Mouse (Mus musculus): ENCODE data around the gene Rapgef6. TPM values are rescaled to one million over a fixed set of nuclear protein-coding genes. Genes with fewer than 3 reads are reported as not detected.

The Rapgef6 gene
- polyA plus RNA-seq, 1 experiment from 2014 or later, result 34.7 TPM

GRCm38 (mm10) chr11:54648573-54648972, 125.9 kb downstream of the Rapgef6 start:
- no peak for ATAC-seq (replicated peaks; ENCODE audit: low FRiP score)
- H3K36me3 ChIP-seq, result peaks cover 18% of the 10 kb centered on the region
- no peaks in the 10 kb centered on the region for H3K4me1 ChIP-seq
- no peaks in the 10 kb centered on the region for H3K9me3 ChIP-seq (replicated peaks)
- no peak overlapping the region for H3K9ac ChIP-seq
- no peak overlapping the region for H3K4me3 ChIP-seq (replicated peaks)
- no peak overlapping the region for H3K27ac ChIP-seq
- H3K27me3 ChIP-seq, result no peaks in the 10 kb centered on the region
- H3K4me2 ChIP-seq, result no peak overlapping the region

- 85% methylated on average over 2 of the region's 2 CpGs for WGBS
Observed at GRCm38 (mm10) chr11:54655420-54655819, 132.8 kb downstream of the Rapgef6 start.

GRCm38 (mm10) chr11:54673575-54674298, 151.1 kb downstream of the Rapgef6 start:
- 62% methylated on average over 8 of the region's 8 CpGs for WGBS
- no peak for ATAC-seq (replicated peaks; ENCODE audit: low FRiP score)
- Histone ChIP-seq H3K36me3 (peaks cover 28% of the 10 kb centered on the region), H3K4me3 (replicated peaks) (no peak overlapping the region), H3K4me2 (no peak overlapping the region), H3K9ac (no peak overlapping the region), H3K9me3 (replicated peaks) (no peaks in the 10 kb centered on the region), H3K27ac (no peak overlapping the region), H3K4me1 (no peaks in the 10 kb centered on the region), H3K27me3 (no peaks in the 10 kb centered on the region)

More at GRCm38 (mm10) chr11:54655420-54655819, 132.8 kb downstream of the Rapgef6 start:
- Histone ChIP-seq H3K27me3 (no peaks in the 10 kb centered on the region), H3K4me3 (replicated peaks) (no peak overlapping the region), H3K36me3 (peaks cover 27% of the 10 kb centered on the region), H3K4me2 (no peak overlapping the region), H3K9me3 (replicated peaks) (no peaks in the 10 kb centered on the region), H3K4me1 (no peaks in the 10 kb centered on the region), H3K9ac (no peak overlapping the region), H3K27ac (no peak overlapping the region)
- no peak for ATAC-seq (replicated peaks; ENCODE audit: low FRiP score)

- H3K4me3 ChIP-seq (replicated peaks), result no peak overlapping the region
- no peaks in the 10 kb centered on the region for H3K27me3 ChIP-seq
- H3K36me3 ChIP-seq, result peaks cover 34% of the 10 kb centered on the region
- no peak overlapping the region for H3K4me2 ChIP-seq
- no peaks in the 10 kb centered on the region for H3K4me1 ChIP-seq
- ATAC-seq (replicated peaks; ENCODE audit: low FRiP score), result no peak
- H3K27ac ChIP-seq, result no peak overlapping the region
- H3K9ac ChIP-seq, result no peak overlapping the region
- 97% methylated on average over 2 of the region's 2 CpGs for WGBS
- no peaks in the 10 kb centered on the region for H3K9me3 ChIP-seq (replicated peaks)
Observed at GRCm38 (mm10) chr11:54675792-54676489, 153.3 kb downstream of the Rapgef6 start.

- Histone ChIP-seq H3K9ac (no peak overlapping the region), H3K4me3 (replicated peaks) (no peak overlapping the region), H3K4me2 (no peak overlapping the region), H3K27me3 (no peaks in the 10 kb centered on the region), H3K36me3 (peaks cover 54% of the 10 kb centered on the region), H3K4me1 (no peaks in the 10 kb centered on the region), H3K27ac (no peak overlapping the region), H3K9me3 (replicated peaks) (no peaks in the 10 kb centered on the region)
- 96% methylated on average over 2 of the region's 2 CpGs for WGBS
- no peak for ATAC-seq (replicated peaks; ENCODE audit: low FRiP score)
Observed at GRCm38 (mm10) chr11:54679141-54679540, 156.5 kb downstream of the Rapgef6 start.

- Histone ChIP-seq H3K4me3 (replicated peaks) (no peak overlapping the region), H3K36me3 (peaks cover 67% of the 10 kb centered on the region), H3K27ac (no peak overlapping the region), H3K27me3 (no peaks in the 10 kb centered on the region), H3K4me2 (no peak overlapping the region), H3K4me1 (no peaks in the 10 kb centered on the region), H3K9ac (no peak overlapping the region), H3K9me3 (replicated peaks) (no peaks in the 10 kb centered on the region)
- 87% methylated on average over 2 of the region's 2 CpGs for WGBS
- ATAC-seq (replicated peaks; ENCODE audit: low FRiP score), result no peak
Observed at GRCm38 (mm10) chr11:54684831-54685230, 162.2 kb downstream of the Rapgef6 start.

GRCm38 (mm10) chr11:54690171-54690570, 167.5 kb downstream of the Rapgef6 start:
- ATAC-seq (replicated peaks; ENCODE audit: low FRiP score), result no peak
- Histone ChIP-seq H3K27ac (no peak overlapping the region), H3K36me3 (peaks cover 67% of the 10 kb centered on the region), H3K4me3 (replicated peaks) (no peak overlapping the region), H3K9me3 (replicated peaks) (no peaks in the 10 kb centered on the region), H3K27me3 (no peaks in the 10 kb centered on the region), H3K4me2 (no peak overlapping the region), H3K4me1 (no peaks in the 10 kb centered on the region), H3K9ac (no peak overlapping the region)
- 86% methylated on average over 4 of the region's 4 CpGs for WGBS

GRCm38 (mm10) chr11:54691179-54691578, 168.5 kb downstream of the Rapgef6 start:
- H3K27ac ChIP-seq, result no peak overlapping the region
- H3K4me2 ChIP-seq, result no peak overlapping the region
- no peak for ATAC-seq (replicated peaks; ENCODE audit: low FRiP score)
- no peak overlapping the region for H3K4me3 ChIP-seq (replicated peaks)
- H3K9ac ChIP-seq, result no peak overlapping the region
- no peaks in the 10 kb centered on the region for H3K9me3 ChIP-seq (replicated peaks)
- H3K36me3 ChIP-seq, result peaks cover 66% of the 10 kb centered on the region
- H3K27me3 ChIP-seq, result no peaks in the 10 kb centered on the region
- H3K4me1 ChIP-seq, result no peaks in the 10 kb centered on the region
- 83% methylated on average over 4 of the region's 4 CpGs for WGBS

GRCm38 (mm10) chr11:54693696-54694095, 171.0 kb downstream of the Rapgef6 start:
- Histone ChIP-seq H3K36me3 (peaks cover 66% of the 10 kb centered on the region), H3K9ac (no peak overlapping the region), H3K4me2 (no peak overlapping the region), H3K9me3 (replicated peaks) (no peaks in the 10 kb centered on the region), H3K27ac (no peak overlapping the region), H3K4me3 (replicated peaks) (no peak overlapping the region), H3K27me3 (no peaks in the 10 kb centered on the region), H3K4me1 (no peaks in the 10 kb centered on the region)
- 81% methylated on average over 6 of the region's 6 CpGs for WGBS
- ATAC-seq (replicated peaks; ENCODE audit: low FRiP score), result no peak

- no peak overlapping the region for H3K4me3 ChIP-seq (replicated peaks)
- no peaks in the 10 kb centered on the region for H3K4me1 ChIP-seq
- H3K9ac ChIP-seq, result no peak overlapping the region
- no peak for ATAC-seq (replicated peaks; ENCODE audit: low FRiP score)
- no peak overlapping the region for H3K4me2 ChIP-seq
- H3K27ac ChIP-seq, result no peak overlapping the region
- peaks cover 67% of the 10 kb centered on the region for H3K36me3 ChIP-seq
- WGBS, result 57% methylated on average over 8 of the region's 8 CpGs
- no peaks in the 10 kb centered on the region for H3K27me3 ChIP-seq
- no peaks in the 10 kb centered on the region for H3K9me3 ChIP-seq (replicated peaks)
Observed at GRCm38 (mm10) chr11:54694291-54694690, 171.6 kb downstream of the Rapgef6 start.

- Histone ChIP-seq H3K4me2 (no peak overlapping the region), H3K36me3 (peaks cover 64% of the 10 kb centered on the region), H3K27ac (no peak overlapping the region), H3K27me3 (no peaks in the 10 kb centered on the region), H3K9me3 (replicated peaks) (no peaks in the 10 kb centered on the region), H3K4me1 (no peaks in the 10 kb centered on the region), H3K4me3 (replicated peaks) (no peak overlapping the region), H3K9ac (no peak overlapping the region)
- no peak for ATAC-seq (replicated peaks; ENCODE audit: low FRiP score)
- 72% methylated on average over 4 of the region's 4 CpGs for WGBS
Observed at GRCm38 (mm10) chr11:54695951-54696350, 173.3 kb downstream of the Rapgef6 start.

- no peak for ATAC-seq (replicated peaks; ENCODE audit: low FRiP score)
- no peaks in the 10 kb centered on the region for H3K9me3 ChIP-seq (replicated peaks)
- H3K4me2 ChIP-seq, result no peak overlapping the region
- no peak overlapping the region for H3K4me3 ChIP-seq (replicated peaks)
- no peaks in the 10 kb centered on the region for H3K27me3 ChIP-seq
- H3K4me1 ChIP-seq, result no peaks in the 10 kb centered on the region
- 82% methylated on average over 5 of the region's 5 CpGs for WGBS
- no peak overlapping the region for H3K9ac ChIP-seq
- no peak overlapping the region for H3K27ac ChIP-seq
- H3K36me3 ChIP-seq, result peaks cover 50% of the 10 kb centered on the region
Observed at GRCm38 (mm10) chr11:54697611-54698010, 175.0 kb downstream of the Rapgef6 start.
